Mouse (Mus musculus) layer of hippocampus, adult 11-12 months (tissue): ENCODE measurements at regions not wholly inside any gene's neighbourhood (a gene's known extent, or its start where the extent isn't known, plus 50 kb on each side); places are given as distances from the start of the nearest gene placed in this dataset.

Source experiments
- DNase-seq: peaks from one replicate; pipeline ENCODE4 v3.0.0; 2022; ENCODE audit warnings: low spot score

DNA sequence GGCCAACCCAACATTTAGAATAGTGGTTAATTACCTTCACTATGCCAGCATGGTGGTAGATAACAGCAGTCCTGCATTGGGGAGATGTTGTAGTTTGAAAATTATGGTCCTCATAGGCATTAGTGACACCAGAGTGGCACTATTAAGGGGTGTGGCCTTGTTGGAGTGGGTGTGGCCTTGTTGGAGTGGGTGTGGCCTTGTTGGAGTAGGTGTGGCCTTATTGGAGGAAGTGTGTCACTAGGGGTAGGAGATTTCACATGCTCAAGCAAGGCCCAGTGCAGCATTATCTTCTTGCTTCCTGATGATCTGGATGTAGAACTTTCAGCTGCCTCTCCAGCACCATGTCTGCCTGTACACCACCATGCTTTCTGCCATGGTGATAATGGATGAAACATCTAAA lies 225.3 kb upstream of the Gadl1 start:
- DNase-seq: no peak

DNA sequence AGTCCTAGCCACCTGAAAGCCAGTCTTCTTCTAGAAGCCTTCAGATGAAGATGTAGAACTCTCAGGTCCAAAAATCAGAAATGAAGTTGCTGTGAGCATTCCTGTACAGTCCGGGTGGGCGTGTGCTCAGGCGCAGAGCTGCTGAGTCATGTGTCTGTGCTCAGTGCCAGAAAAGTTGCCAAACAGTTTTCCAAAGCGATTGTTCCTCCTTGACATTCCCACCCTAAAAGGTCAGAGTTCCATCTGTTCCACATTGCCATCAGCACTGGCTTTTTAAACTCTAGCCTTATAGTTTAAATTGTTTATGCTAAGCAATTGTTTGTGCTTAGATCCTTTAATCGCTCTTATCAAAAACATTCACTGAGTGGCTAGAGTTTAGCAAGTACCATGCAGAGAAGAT lies 222.7 kb upstream of the Gadl1 start:
- DNase-seq: no peak

DNA sequence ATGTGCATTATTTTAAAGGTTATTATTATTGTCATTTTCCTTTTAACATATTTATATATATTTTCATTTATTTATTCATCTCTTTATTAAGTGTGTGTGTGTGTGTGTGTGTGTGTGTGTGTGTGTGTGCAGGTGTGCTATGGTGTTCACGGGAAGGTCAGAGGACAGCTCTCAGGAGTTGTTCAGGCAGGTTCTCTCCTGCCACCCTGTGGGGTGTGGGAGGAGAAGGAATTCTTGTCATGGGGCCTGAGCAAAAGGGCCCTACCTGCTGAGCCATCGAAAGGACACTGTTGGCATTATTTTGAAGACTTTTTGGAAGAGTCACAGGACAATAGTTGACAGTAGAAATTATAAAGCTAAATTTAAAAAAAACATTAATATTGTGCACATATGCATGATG lies 216.4 kb upstream of the Gadl1 start:
- DNase-seq: no peak

DNA sequence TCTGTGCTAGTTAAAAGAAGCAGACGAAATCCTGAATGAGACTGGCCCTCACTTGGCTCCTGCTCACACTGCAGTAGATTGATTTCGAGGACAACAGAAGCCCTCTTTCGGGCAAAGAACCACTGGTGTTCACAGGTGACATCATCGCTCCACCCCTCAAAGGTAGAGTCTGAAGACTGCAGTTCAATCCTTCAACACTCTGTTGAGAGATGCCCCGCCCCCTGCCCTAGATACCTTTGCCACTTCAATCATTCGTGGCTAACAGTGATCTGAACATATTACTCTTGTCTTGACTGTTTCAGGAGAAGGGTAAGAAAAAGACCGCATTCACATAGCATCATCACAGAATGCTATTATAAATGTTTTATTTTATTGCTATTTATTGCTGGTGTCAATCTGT lies 205.5 kb upstream of the Gadl1 start:
- no peak for DNase-seq

DNA sequence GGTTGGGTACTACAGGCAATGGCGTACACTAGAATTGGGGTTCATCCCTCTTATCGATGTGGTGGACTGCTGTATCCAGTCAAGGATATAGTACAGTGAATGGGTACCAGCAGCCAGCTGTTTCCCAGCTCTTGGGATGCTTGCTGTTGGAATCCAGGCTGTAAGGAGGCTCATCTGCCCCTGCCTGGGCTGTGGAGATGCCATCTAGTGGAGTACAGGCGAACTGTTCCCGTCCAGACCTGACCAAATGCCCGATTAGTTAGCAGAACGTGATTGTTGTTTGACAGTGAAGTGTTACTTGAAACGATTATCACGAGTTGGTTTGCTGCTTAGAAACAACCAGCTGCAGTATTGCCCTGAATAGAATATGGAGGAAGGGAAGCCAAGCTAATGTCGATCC lies 205.0 kb upstream of the Gadl1 start:
- DNase-seq: peak; percentile 62

DNA sequence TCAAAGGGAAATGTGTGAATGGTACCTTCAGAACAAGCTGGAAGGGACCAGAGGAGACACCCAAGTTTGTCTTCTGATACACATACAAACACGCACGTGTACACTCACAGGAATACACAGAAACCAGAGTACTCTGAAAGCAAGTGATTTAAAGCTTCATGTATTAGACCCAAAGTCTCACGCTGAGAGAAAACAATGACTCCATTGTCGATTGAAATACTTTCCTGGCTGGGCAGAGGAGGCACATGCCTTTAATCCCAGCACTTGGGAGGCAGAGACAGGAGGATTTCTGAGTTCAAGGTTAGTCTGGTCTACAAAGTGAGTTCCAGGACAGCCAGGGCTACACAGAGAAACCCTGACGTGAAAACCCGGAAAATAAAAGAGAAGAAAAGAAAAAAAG lies 203.5 kb upstream of the Gadl1 start:
- DNase-seq: no peak

DNA sequence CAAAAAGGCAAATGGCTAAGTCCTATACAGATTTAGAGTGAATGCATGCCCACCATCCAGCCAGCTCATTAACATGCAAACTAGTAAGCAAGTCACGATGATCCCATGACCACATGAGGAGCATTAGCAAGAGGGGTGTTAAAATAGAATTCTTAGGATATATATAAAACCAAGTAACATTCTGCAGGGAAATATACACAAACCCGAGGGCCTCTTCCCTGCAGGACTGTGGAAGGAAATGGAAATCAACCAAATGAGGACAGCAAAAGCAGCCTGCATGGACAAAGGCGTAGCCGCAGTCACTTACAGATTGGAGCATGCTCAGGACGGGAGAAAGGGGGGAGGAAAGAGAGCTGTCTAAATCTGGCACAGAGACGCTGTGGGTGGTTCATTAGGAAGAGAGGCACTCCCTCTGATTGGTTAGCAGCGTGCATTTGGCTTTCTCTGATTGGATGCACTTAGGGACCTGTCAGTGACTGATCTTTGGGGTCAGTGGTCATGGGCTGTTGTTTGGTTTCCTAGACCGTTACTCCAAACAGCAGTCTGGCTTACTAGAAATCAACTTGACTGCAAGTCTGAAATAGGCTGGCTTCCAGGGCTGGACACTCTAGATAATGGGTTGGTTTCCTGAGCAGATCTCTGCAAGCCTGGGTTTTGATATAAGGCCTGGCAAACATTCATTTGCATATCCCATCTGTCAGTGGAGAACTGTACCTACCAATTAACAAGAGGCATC lies 200.9 kb upstream of the Gadl1 start:
- DNase-seq: peak; percentile 8

DNA sequence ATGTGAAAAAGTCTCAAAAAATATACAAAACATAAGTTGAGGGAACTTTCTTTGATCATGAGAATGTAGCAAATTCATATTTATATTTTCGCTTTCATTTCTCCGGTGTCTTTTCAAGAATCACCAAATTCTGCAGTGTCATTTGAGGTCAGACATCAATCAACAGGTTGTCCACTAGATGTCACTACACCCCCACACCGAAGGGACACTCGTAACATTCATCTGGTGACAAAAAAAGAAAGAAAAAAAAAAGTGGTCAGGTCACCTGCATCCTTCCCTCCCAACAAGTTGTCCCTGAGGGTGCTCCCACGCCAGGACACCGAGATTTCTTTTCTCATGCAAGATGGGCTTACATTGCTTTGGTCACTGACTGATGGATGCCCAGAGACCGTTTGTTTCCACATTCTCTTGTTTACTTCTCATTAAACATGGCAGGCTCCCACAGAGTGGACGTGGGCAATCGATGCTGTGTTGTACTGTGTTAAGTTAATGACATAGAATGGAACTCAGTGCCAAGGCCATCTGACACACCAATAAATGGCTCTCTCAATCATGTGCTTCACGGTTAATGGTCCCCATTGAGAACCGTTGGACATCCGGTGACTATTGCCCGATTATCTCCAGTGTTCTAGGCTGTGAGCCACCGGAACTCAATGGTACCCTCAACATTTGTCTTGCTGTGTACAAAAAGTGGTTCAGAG lies 199.1 kb upstream of the Gadl1 start:
- peak; percentile 22 for DNase-seq

DNA sequence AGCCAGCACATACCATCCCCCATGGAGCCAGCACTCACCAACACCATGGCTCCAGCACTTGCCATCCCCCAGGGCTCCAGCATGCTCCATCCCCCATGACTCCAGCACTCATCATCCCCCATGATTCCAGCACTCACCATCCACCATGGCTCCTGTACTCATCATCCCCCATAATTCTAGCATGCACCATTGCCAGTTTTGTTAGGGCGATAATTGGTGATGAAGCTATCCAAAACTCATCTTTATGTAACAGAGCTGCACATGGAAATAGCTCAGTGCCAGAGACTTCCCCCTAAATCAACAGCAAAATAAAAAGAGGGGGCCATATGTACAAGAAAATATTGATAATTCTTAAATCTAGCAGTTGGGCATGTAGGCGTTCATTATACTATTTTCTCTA lies 188.9 kb upstream of the Gadl1 start:
- peak; percentile 15 for DNase-seq

DNA sequence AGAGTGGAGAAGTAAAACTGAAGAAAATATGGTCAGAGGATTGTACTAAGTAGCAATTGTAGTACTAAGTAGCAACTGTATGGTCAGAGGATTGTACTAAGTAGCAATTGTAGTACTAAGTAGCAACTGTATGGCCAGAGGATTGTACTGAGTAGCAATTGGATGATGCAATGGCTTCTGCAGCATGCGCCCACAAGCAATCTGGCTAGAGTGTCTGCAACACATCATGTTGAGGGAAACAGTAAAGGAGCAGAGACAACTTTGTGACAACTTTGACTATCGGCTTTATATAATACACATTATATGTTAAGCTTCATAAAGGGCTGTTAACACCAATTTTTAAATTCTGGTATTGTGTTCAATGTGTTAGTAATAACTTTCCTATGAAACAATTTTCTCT lies 188.4 kb upstream of the Gadl1 start:
- DNase-seq: peak; percentile 21

DNA sequence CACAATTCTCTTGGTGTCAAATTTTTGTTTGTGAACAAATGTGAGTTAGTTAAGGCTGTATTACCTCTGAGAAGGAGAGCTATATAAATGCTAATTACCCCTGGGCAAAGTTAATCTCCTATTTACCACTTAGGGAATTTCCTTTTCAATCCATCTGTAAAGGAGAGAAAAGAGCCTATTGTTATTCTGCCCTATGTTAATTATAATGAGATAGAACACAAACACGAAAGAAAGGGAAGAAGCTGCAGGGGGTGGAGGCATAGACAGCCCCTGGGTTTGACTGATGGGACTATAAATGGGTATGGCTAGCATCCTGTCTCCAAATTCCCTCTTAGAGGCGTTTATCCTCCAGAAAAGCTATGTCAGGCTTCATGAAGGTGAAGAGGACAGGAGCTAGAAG lies 185.2 kb upstream of the Gadl1 start:
- DNase-seq: no peak

DNA sequence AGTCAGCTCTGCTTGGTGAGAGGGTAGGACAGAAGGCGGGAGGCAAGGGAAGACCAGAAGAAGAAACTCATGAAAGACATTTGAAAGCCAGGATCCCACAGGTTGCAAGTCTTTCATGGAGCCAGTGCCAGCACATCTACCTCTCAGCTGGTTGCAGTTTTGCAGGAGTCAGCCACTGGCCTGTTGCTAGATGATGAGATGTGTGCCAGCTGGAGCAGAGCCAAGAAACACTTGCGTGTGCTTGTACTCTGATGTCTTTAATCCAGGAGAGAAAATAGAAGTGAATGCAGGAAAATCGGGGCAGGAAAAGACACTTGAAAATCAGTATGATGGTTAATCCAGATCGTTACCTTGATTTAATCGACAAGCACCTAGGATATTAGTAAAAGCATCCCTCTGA lies 181.9 kb upstream of the Gadl1 start:
- DNase-seq: peak; percentile 15

DNA sequence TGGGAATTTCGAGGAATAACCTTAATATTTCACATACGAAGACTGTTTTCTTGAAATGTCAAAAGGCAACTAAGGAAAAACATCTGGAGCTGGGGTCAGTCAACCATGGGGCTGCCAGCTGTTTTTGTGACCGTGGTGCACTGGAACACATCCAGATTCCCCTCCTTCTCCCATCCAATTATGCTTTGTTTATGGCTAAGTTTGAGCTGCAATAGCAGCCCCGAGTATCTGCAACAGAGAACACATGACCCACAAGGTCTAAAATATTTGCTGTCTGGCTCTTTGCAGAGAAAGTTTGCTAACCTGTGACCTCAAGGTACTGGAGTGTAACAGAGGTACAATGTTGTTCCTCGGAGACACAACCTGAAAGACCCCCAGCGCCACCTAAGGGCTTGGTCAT lies 177.7 kb upstream of the Gadl1 start:
- DNase-seq: no peak

DNA sequence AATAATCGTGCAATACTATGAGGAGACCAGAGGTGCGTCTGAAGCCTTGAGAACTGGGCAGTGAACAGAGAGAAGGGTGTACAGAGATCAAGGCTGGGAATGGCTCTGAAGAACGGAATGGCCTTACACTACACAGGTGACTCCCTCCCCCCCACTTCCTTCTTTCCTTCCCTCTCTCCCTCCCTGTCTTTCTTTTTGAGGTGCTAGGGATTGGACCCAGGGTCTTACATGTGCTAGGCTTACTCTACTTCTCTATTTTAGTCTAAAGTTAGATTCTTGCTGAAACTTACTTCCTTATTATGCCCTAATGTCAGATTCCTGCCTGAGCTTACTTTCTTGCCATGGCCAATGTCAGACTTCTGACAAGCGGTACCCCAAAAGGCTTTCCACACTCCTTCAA lies 176.2 kb upstream of the Gadl1 start:
- DNase-seq: no peak

DNA sequence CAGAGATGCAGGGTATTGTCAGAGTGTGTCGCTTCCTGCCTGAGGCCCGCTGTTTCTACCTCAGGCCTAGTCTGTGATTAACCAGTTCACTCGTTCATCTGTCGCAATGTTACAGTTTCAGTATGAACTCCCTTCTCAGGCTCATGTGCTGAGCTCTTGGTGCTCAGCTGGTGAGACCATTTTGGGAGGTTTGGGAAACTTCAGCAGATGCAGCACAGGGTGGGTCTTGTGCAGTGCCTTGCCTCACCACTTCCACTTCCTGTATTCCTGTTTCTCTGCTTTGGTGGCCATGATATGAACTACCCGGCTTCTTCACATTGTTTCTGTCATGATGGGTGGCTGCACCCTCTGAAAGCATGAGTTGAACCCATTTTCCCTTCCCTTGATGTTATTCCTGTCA lies 169.3 kb upstream of the Gadl1 start:
- DNase-seq: no peak

DNA sequence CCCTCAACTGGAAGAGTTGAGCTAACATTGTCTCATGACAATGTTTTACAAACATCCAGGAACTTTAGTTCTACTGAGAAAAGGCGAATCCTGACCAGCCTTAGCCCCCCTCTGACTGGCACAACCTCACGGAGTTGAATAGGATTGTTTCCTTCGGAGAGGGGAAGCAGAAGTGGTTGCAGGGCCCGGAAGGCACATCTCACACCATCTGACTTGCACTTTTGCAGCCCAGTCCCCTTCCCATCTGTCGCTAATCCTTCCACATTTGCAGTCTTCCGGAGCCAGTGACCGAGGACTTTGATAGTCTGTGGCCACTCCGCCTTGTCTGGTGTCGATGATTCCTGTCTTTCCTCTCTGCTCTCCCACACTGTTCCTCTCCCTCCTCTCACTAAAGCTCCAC lies 162.8 kb upstream of the Gadl1 start:
- peak; percentile 7 for DNase-seq

DNA sequence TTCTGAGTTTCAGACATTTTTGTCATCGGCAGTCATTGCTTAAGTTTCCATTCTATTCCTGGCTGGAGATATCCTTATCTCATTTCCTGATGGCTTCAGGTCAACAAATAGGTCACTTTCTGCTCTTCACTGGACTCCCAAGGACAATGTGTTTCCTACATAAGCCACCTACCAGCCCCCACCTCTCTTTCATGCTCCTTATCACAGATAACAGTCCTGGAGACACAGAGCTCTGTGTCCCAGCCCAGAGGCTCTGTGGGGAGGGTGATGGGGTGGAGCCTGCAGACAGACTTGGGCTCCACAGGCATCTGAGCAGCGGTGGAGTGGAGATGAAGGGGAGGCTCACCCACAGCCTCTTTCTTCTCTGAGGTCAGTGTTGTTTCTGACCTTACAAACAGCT lies 148.8 kb upstream of the Gadl1 start:
- no peak for DNase-seq

DNA sequence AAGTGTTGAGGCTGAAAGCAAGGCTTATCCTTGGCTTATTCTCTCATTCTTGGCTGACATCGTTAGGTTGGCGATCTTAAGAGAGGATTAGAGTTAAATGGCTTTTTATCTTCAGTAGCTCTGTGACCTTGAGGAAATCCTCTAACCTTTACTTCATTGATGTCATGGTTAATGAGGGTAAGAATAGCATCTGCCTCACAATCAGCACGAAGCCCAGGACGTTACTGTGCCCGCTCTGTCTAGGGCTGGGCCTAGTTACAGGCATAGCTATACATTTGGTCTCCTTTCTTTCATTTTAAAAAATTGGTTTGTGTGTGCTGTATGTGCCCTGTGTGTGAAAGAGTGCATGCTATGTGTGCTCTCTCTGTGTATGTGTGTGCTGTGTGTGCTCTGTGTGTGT lies 145.1 kb upstream of the Gadl1 start:
- no peak for DNase-seq

DNA sequence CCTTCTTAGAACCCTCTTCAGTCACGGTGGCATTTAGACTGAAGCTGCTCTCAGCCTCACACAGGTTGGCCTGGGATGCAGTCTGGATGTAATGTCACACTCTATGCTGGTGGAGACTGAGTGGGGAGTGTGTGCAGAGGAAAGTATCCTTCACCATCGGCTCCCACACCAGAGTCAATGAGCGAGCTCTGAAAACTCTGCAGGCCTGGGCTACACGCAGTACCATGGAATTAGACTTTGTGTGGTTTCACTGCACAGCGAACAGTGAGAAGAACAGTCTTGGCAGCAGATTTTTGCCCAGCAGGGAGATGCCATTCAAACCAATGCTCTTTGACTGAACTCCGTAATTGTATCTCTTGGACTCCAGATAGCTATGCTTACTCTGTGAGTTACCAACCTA lies 142.8 kb upstream of the Gadl1 start:
- no peak for DNase-seq

DNA sequence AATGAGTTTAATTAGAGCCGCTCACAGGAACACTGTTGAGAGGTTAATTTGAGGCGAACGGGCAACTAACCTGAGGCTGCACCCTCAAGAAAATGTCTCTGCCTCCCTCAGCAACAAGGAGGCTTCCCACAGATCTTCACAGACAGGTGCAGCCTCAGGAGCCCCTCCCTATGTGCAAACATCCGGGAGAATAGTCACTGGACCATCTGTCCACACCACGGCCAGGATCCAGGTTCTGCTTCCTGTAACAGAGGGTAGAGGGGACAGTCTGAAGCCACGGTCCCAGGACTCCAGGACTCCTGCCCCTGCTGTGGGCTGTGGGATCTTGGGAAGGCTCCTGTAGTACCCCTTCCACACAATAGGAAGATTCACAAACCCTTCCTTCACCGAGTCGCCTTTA lies 134.1 kb upstream of the Gadl1 start:
- no peak for DNase-seq

DNA sequence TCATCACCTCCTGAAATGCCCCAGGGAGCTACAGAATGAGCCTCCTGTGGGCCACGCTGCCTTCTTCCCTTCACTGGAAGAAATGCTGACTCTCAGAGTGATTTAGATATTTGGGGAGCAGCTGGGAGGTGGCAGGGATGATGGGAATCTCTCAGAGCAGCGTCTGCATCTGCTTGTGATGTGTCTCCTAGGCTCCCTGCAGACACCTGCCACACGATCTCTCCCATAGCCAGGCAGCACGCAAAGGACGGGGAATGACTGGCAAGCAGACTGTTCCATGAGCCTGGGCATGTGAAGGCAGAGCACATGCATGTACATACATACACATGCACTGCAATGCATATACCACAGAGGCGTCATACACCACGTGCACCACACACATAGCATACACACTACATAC lies 133.4 kb upstream of the Gadl1 start:
- no peak for DNase-seq

DNA sequence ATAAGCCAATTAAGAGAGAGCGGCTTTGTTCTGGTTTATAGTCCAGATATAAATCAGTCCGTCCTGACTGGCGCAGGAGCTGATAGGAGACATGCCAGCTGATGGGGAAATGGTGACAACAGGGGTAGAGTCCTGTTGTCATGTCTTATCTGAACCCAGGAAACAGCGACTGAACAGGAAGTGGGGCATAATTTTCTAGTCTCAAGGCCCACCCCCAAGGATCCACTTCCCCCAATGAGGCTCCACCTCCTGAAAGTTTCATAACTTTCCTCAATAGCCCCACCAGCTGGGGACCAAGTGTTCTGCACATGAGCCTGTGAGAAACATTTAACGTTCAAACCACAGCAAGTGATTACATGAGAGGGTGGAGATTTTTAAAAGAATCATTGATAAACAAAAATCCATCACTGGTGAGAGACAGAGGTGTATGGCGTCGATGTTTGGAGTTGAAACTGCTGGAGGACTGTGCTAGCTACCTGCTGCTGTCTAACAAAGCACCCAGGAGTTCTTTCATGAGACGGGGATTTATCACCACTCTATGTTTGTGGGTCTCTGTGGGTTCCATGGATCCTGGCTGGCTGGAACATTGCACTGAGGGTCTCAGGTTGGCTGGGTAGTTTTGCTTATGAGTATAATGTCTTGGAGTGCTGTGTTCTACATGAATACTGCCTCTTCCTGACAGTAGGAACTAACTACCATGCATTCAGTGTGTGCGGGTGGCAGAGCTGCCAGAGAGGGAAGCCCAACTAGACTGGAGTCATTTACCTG lies 132.0 kb upstream of the Gadl1 start:
- no peak for DNase-seq

DNA sequence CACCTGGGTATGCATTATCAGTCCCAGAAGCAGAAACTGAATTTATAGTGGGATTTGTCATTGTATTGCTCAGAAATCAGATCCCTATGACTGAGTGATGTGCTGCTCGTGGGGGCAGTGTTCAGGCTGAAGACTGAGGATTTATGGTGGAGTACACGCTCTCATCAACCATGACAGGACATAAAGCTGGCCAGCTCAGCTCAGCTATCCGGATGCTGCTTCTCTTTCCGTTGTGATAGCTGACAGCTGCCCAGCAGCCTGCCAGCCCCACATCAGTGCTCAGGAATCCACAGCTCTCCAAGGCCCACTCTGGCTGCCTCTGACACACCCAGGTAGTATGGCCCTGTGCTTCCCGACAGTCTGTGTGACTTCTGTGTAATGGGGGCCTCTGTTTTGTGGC lies 130.4 kb upstream of the Gadl1 start:
- DNase-seq: no peak
